Mouse (Mus musculus): ENCODE measurements around the gene Setd1b. TPM values are rescaled to one million over a fixed set of nuclear protein-coding genes. Genes with fewer than 3 reads are reported as not detected.

Gene Setd1b
- total and polyA plus RNA-seq, 2 experiments from 2014 or later, result 4.8 to 7.2 TPM

Other genes starting within 250 kb of the Setd1b start
- 75.7 and 87.3 TPM in 2 replicates for gene Kdm2b, start 152.4 kb upstream of the Setd1b start, total RNA-seq (2014; rRNA removed)
- 59.7 and 60.9 TPM in 2 replicates for gene Kdm2b, start 152.4 kb upstream of the Setd1b start, polyA plus RNA-seq (2015; fragmentation: Nextera tagmentation; extraction: Ambion mirVana)
- 20.9 and 27.2 TPM in 2 replicates for gene Orai1, start 127.1 kb upstream of the Setd1b start, total RNA-seq (2014; rRNA removed)
- gene Orai1, start 127.1 kb upstream of the Setd1b start, polyA plus RNA-seq (2015; fragmentation: Nextera tagmentation; extraction: Ambion mirVana), result 16.8 and 18.3 TPM in 2 replicates
- not detected in 2 replicates for gene Morn3, start 95.2 kb upstream of the Setd1b start, total RNA-seq (2014; rRNA removed)
- gene Morn3, start 95.2 kb upstream of the Setd1b start, polyA plus RNA-seq (2015; fragmentation: Nextera tagmentation; extraction: Ambion mirVana), result 0.64 and 0.87 TPM in 2 replicates
- 15.3 and 29.3 TPM in 2 replicates for gene Tmem120b, start 73.8 kb upstream of the Setd1b start, total RNA-seq (2014; rRNA removed)
- gene Tmem120b, start 73.8 kb upstream of the Setd1b start, polyA plus RNA-seq (2015; fragmentation: Nextera tagmentation; extraction: Ambion mirVana), result 17.7 and 19.6 TPM in 2 replicates
- 43.5 and 44.4 TPM in 2 replicates for gene Rhof, start 9.5 kb upstream of the Setd1b start, total RNA-seq (2014; rRNA removed)
- gene Rhof, start 9.5 kb upstream of the Setd1b start, polyA plus RNA-seq (2015; fragmentation: Nextera tagmentation; extraction: Ambion mirVana), result 36.6 and 36.8 TPM in 2 replicates
- 28.5 and 30.8 TPM in 2 replicates for gene Psmd9, start 27.2 kb downstream of the Setd1b start, total RNA-seq (2014; rRNA removed)
- gene Psmd9, start 27.2 kb downstream of the Setd1b start, polyA plus RNA-seq (2015; fragmentation: Nextera tagmentation; extraction: Ambion mirVana), result 86.1 and 87.2 TPM in 2 replicates
- gene Hpd, start 40.5 kb downstream of the Setd1b start, total RNA-seq (2014; rRNA removed), result not detected in 2 replicates
- not detected in 2 replicates for gene Hpd, start 40.5 kb downstream of the Setd1b start, polyA plus RNA-seq (2015; fragmentation: Nextera tagmentation; extraction: Ambion mirVana)
- 2.4 and 2.8 TPM in 2 replicates for gene Wdr66, start 109.9 kb downstream of the Setd1b start, total RNA-seq (2014; rRNA removed)
- 0.69 and 1.4 TPM in 2 replicates for gene Wdr66, start 109.9 kb downstream of the Setd1b start, polyA plus RNA-seq (2015; fragmentation: Nextera tagmentation; extraction: Ambion mirVana)
- 42.4 and 42.6 TPM in 2 replicates for gene Bcl7a, start 201.6 kb downstream of the Setd1b start, total RNA-seq (2014; rRNA removed)
- gene Bcl7a, start 201.6 kb downstream of the Setd1b start, polyA plus RNA-seq (2015; fragmentation: Nextera tagmentation; extraction: Ambion mirVana), result 25.1 and 25.6 TPM in 2 replicates

Measured in hindbrain, postnatal 0 days (tissue).